Mouse (Mus musculus): ENCODE results near the gene Lrat. TPM values are rescaled to one million over a fixed set of nuclear protein-coding genes. Genes with fewer than 3 reads are reported as not detected.

Lrat gene
- total RNA-seq (2021) = 1 to 10 TPM; 1.1 to 1.4 TPM
- long read RNA-seq, experiment 1 = 0 reads
- long read RNA-seq, experiment 2 = 0 reads

DNA sequence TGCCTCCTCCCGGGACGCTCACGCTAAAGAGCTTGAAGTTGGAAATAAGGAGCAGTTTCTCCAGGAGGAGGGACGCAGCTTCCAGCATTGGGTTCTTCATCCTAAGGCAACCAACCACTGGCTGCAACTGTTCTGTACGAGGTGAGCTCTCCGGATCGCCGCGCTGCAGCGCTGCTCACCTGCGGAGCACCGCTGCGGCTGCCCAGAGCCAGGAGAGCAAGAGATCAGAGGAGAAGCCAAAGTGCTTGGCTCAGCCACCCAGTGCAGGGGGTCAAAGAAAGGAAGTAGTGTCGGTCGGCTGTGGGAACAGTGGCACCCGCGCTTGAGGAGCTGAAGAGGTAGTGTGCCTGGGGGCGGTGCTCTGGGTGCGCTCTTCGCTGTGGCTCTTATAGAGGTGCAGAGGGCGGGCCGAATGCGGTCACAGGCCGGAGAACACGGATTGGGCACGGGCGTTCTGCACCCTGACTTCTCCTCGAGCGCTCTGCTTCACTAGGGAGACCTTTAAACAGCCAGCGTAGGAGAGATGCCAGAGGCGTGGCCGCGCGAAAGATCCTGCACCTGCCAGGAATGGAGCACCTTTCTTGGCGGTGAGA is at the start of gene Lrat:
Lrat (minus strand) TSS at position 361 of the 593 bp plus-strand sequence.
- peak; percentile 33 for DNase-seq

DNA sequence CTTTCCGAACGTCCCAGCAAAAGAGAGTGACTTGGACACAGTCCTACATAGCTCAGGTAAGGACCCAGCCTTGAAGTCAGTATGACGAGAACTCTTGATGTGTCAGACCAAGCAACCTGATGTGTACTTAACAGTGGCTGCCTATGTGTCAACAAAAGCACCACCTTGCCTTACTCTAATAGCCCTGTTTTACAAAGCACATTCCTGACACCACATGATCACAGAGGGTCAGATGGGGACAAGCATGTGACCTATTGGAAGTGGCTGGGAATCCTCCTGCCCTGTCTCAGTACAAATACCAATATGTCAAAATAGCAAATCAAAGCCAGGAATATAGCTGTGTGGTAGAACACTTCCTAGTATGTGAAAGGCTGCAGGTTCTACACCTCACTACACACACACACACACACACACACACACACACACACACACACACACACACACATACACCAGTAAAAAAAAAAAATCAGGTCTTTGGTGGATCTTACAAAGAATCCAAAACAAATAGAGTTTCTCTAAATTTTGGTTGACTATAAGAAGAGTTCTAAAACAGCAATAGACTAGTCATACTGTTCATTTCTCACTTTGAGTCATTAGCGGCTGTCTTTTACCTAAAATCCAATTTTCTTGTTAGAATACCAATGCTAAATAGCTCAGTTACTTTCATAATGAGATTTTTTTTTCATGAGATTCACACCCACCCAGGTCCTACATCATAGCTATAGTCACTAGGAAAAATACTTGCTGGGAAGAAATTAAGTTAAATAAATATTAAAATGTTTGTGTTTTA is 48.6 kb upstream of the Lrat start:
- no peak for DNase-seq

DNA sequence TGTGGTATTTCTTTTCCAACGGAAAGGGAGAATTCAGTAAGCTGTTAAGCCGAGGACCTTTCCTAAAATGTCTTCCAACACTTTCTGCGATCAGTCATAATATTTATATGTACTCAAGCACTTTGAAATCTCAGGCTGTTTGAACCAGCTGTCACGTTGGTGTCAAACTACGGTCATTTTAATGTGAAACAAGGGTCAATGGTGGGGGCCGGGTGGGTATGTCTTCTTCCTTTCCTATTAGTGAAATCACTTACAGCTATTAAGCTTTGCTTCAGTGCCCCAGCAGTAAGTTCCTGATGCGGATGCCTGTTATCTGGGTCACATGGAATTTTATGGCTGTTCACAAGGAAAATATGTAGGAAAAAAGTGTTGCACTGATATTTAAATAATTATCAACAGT is 46.9 kb upstream of the Lrat start:
- DNase-seq = no peak

DNA sequence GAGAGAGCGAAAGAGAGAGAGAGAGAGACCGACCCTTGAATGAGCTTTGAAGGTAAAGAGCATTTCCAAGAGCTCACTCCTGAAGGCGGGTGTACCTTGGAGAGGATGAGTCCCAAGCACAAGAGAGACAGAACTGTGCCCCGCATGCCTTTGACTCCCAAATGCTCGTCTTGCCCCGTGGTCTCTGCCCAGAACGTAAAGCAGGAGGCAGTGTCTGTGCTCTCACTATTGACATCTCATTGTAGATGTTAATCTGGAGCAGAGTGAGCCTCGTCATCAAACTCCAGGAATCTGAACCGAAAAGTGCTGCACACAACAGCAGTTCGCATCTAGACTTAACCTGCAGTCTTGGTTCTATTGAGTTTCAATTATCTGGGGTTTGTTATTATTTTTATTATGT is 46.4 kb upstream of the Lrat start:
- DNase-seq = no peak

DNA sequence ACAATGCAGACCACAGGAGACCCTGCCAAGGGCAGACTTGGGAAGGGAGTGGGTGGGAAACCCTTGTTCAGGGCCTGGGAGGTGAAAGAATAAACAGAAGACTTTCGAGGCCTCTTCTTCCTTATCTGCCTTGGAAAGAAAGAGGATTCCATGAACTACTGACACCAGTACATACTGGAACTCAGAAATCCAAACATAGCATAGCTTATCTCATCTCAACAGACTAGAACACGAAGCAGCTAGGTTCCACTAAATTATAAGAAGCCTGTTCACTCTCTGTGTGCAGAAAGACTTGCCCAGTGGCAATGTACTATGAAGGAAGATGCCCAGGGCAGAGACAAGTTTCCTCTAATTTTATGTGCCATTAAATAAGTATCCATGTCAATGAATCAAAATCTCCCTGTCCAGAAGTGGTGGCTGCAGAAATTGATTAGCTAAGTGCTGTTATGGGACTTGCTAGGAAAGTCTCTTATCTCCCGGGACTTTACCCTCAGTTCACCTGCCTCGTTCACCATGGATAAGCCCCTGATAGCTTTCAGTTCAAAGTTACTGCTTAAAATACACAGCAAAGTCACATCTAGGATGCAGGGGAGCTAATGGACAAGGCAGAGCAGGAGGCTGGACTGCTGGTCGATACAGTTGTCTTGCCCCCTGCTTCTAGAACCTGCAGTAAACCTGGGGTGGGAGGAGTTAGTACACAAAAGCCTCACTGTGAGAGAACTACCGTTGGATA is 42.8 kb upstream of the Lrat start:
- no peak for DNase-seq

DNA sequence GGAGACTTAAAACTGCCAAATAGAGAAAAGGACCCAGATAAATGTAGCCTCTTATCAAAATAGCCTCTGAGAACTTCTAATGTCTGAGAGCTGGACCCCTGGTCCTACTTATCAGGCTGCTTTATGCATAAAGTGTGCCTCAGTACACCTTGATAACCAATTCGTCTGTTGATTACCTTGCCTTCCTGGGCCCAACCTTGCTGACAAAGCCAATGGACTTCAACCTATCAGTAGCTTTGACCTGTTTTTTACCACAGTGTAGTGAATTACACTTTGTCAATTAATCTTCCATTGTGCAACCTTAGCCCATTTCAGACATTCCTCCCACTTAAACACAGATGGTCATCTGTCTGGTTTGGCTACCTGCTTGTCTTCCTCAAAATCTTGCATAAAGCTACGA is 24.1 kb upstream of the Lrat start:
- DNase-seq = no peak

DNA sequence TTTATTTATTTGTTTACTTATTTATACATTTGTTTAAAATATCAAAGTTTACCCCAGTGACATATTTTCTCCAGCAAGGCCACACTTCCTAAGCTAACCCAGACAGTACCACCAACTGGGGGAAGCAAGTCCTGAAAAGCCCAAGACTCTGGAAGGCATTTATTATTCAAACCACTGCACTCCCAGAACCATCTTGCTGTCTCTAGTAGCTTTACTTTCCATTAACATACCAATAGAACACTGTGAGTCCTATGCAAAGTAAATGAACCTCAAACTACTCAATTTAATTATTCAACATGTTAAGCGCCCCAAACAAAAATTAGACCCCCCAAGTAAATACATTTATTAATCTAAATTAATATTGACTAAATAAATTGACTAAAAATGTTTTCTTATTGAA is 11.9 kb upstream of the Lrat start:
- no peak for DNase-seq

DNA sequence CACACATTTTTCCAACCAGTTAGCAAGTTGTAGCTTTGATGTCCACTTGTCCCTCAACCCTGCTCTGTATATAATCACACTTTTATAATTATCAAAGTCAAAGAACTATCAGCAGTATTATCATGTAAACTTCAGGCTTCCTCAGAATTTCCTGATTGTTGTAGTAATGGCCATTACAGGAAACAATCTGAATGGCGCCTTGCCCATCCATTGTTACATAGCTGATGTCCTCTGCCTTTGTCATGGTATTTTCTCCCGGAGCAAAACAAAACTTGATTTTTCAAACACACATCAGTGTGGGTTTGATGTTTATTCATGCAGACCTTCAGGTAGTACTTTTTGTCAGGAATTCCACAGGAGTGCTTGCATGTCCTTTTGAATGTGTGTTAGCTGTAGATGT is 4.9 kb upstream of the Lrat start:
- no peak for DNase-seq

DNA sequence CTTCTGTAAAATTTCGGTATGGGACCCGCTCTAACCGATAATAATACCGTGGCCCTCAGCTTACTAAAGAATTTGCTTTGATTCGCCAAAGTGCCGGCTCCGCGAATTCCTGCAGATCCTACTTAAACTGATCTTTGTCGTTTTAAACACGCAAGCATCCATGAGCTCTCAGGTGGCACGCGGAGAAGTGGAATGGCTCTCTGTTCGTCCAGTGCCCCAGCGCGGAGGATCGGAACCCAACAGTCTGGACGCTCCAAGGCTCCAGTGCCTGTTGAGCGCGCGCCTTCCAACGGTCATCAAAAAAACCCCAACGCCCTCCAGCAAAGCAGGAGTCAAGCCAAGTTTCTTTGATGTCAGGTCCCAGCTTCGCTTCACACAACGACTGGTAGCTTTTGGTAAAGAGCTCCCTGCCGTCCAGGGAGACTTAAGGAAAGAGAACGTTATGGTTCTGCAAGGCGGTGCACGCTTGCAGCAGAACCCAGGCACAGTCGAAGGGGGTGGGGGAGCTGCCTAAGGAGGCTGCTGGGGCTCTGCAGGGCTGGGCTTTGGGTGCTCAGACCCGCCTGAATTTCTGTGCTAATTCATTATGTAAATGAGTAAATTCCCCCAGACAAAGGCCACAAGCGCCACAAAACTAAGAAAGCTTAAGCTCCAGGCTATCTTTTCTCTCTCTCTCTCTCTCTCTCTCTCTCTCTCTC is 587 bp upstream of the Lrat start:
- DNase-seq = peak; percentile 3

DNA sequence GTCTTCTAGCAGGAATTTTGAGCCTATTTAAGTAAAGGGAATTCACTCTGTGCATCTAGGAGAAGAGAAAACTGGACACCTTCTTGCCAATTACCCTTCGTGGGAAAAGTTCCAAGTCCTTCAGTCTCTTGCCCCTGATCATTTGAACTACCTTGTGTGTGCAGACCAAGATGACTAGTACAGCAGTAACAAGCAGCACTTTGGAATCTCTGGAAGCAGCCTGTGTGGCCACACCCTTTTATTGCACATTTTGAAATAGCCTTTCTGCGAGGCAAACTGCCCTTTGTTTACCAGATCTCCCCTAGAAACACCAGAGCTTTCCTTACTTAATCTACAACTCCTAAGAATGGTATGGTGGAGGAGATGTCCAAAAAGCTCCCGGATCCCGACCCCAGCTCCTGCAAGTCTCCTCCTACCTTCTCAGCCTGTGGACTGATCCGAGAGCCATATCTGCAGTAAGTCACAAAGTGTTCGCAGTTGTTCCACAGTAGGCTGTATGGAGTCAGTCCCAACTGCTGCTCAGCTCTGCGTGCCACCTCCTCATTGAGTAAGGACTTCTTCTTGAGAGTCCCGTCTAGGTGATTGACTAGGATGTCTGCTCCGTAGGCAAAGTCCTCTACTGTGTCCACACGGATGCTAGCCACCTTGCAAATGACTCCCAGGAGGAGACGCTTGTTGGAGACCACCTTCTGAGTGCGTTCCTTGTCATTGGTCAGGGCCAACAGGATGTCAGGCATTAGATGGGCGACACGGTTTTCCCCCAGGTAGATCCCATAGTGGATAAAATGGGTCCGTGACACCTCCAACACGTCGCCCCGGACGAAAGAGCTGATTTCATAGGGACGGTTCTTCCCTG is 788 bp downstream of the Lrat start:
- DNase-seq = no peak

DNA sequence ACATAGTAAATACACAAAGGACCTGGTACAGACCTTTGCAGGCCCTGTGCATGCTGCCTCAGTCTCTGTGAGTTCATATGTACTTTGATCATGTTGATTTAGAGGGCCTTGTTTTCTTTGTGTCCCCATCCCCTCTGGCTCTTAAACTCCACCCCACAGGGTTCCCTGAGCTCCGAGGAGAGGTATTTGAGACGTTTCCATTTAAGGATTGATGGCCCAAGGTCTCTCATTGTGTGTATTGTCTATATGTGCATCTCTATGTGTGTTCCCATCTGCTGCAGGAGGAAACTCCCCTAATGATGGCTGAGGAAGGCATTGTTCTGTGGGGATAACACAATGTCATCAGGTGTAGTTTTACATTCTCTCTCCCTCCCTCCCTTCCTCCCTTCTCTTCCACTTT is 14.9 kb downstream of the Lrat start:
- DNase-seq = no peak

DNA sequence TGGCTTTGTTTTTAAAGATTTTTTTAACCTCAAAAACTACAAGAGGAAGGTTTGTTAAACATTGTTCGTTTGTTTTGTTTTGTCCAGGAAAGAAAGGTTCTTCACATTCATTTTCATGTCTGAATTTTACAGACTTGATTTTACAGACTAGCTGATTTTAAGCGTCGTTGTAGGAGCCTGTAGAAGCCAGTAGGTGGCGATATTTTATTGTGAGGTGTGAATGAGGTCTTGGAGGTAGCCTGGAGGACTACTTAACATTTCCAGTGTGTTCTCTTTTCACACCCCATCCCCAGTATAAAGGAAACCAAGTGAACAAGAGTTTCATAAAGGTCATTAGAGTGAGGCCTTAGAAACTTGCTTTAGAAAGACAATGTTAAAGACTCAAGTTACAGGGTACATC is 26.5 kb downstream of the Lrat start:
- peak; percentile 33 for DNase-seq

DNA sequence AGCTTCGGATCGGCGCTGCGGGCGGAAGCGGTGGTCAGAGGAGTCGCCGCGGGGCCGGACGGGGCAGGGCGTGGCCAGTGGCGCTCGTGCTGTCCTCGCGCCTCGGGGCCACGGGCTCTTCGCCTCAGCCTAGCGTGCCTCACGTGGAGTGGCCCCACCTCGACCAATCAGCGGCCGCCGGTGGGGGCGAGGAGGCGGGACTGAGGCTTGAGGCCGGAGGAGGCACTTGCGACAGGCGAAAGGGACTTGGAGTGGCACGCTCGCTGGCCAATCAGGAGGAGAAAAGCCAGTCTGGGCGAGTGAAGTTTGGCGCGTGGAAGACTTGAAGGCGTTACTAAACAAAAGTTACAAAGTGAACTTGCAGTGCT is 27.4 kb downstream of the Lrat start, which contains the start of gene Rbm46:
Rbm46 (minus strand) TSS at position 112 of the 368 bp plus-strand sequence.
- DNase-seq = peak; percentile 86

DNA sequence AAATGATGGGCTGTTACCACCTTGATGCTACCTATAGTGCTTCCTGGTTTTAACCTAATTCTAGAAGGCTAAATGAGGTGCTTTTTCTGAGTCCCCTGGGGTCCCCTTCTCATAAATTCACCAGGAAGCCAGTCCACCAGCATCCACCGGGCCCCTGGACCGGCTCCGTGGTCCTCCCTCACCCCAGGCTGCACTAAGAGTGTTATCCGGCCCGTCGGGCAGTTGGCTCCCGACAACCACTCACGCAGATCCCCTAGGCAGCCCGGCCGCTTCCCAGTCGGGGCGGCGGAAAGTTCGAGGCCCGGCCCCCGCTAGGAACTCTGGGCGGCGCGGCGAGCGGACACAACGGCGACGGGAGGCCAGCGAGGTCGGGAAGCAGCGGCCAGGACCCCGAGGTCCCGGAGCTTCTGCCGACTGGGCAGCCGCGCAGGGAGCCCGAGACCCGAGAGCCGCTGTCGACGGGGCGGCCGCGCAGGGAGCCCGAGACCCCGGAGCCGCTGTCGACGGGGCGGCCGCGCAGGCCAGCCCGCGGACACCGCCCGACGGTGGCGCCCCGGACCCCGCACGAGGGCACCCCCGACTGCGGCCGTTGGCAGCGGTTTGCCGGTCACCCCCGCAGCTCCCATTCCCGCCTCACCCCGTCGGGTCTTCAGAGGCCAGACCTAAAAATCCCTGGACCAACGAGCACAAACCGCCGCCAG is 28.0 kb downstream of the Lrat start:
- DNase-seq = peak; percentile 6

DNA sequence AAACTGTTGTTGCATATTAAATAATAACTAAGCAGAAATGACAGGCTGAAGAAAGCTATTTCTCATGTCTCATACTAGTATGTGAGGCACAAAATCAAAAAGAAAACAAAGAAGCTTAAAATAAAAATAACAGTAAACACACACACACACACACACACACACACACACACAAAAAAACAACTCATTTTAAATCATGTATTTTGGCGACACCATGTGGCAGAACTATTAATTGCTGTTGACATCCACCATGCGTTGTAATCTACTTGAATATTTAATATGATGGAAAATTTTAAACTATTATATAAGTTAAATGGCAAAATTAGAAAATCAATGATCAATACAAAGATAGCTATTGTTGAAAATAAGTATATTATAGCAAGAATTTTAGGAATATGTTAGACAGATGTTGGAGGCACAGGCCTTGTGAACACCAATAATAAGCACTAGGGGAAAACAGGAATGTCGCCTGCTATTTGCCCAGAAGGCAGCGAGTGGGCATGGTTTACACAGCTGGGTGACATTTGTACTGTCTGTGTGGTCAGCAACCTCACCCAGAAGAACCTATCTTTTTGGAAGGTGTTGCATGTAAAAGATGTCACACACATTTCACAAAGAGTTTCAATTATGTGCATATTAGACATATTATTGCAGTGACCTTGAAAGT is 46.2 kb downstream of the Lrat start:
- peak; percentile 53 for DNase-seq

Other genes starting within 250 kb of the Lrat start
- 1 to 10 TPM; 1.1 to 1.2 TPM for gene Rbm46, start 27.5 kb downstream of the Lrat start, total RNA-seq (2021)
- gene Fgg, start 103.8 kb upstream of the Lrat start, total RNA-seq (2021) = 100 to 1,000 TPM; 236 to 622 TPM
- 100 to 1,000 TPM; 274 to 777 TPM for gene Fga, start 122.1 kb upstream of the Lrat start, total RNA-seq (2021)
- gene Fgb, start 145.9 kb upstream of the Lrat start, total RNA-seq (2021) = 100 to 1,000 TPM; 122 to 356 TPM
- gene Plrg1, start 151.5 kb upstream of the Lrat start, total RNA-seq (2021) = 10 to 100 TPM; 44.2 to 45.3 TPM
- gene Dchs2, start 224.0 kb upstream of the Lrat start, total RNA-seq (2021) = 1 to 10 TPM; 1.7 to 2.4 TPM

All from adrenal gland, postnatal 10 days (tissue).